Mouse (Mus musculus): ENCODE data around the gene Zfp664. TPM values are rescaled to one million over a fixed set of nuclear protein-coding genes. Genes with fewer than 3 reads are reported as not detected.
A peak's percentile ranks its signal among the peaks of the same experiment; 100 is the strongest.

The Zfp664 gene
- polyA plus RNA-seq, 1 experiment from 2014 or later = 118 TPM

GRCm38 (mm10) chr5:124844929-124845328 lies 17.6 kb upstream of the Zfp664 start:
- Histone ChIP-seq H3K27me3 (no peaks in the 10 kb centered on the region), H3K9ac (replicated peaks) (no peak overlapping the region), H3K4me3 (replicated peaks) (no peak overlapping the region), H3K36me3 (no peaks in the 10 kb centered on the region), H3K4me2 (no peak overlapping the region), H3K4me1 (replicated peaks) (peaks cover 13% of the 10 kb centered on the region), H3K9me3 (no peaks in the 10 kb centered on the region), H3K27ac (no peak overlapping the region)
- WGBS = 78% methylated on average over 4 of the region's 4 CpGs
- ATAC-seq (ENCODE audit: insufficient number of reproducible peaks, insufficient read depth, low FRiP score, low TSS enrichment, low read depth) = no peak

- H3K4me1 ChIP-seq (replicated peaks) = peaks cover 13% of the 10 kb centered on the region
- no peaks in the 10 kb centered on the region for H3K27me3 ChIP-seq
- 15% methylated on average over 1 of the region's 1 CpGs for WGBS
- no peak overlapping the region for H3K9ac ChIP-seq (replicated peaks)
- no peak overlapping the region for H3K4me2 ChIP-seq
- H3K9me3 ChIP-seq = no peaks in the 10 kb centered on the region
- H3K27ac ChIP-seq = no peak overlapping the region
- no peaks in the 10 kb centered on the region for H3K36me3 ChIP-seq
- no peak overlapping the region for H3K4me3 ChIP-seq (replicated peaks)
- ATAC-seq (ENCODE audit: insufficient number of reproducible peaks, insufficient read depth, low FRiP score, low TSS enrichment, low read depth) = no peak
These were observed 15.5 kb upstream of the Zfp664 start for GRCm38 (mm10) chr5:124847014-124847413.

DNA sequence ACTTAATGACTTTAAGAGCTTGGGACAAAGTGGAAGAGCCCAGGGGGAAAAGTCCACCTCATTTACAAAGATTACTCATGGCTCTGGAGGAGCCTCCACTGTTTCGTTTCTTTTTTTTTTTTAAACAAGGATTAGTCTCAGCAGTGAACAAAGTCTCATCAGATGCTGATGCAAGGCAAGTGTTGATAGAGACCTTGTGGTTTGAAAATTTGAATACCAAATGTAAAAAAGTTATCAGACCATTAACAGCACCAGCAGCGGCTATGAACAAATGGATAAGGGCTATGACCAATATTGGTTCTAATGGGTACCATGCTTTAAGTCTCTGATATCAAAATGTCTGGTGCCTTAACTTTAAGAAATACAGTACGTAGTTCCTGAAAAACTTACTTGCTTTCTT lies 13.5 kb upstream of the Zfp664 start:
- Histone ChIP-seq H3K36me3 (no peaks in the 10 kb centered on the region), H3K9ac (replicated peaks) (no peak overlapping the region)

DNA sequence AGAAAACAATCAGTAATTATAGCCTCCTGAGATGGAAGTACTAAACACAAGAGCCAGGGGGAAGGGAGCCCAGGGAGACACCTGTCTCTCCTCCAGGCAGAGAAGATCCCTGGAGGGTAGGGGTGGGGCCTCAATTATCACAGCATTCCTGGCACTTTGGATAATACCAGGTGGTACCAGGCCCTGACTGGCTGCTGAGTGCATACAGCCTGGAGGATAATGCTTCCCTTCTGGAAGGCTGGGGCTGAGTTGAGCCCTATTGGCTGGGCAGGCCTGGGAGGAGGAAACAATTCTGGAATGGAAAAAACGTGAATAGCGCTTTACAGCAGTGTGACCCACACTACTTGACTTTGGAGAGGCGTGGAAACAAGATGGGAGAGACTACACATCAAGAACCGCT lies 10.9 kb upstream of the Zfp664 start:
- no peaks in the 10 kb centered on the region for H3K36me3 ChIP-seq
- H3K4me2 ChIP-seq = no peak overlapping the region
- H3K27me3 ChIP-seq = no peaks in the 10 kb centered on the region
- H3K4me3 ChIP-seq (replicated peaks) = no peak overlapping the region
- H3K4me1 ChIP-seq (replicated peaks) = peaks cover 13% of the 10 kb centered on the region
- 43% methylated on average over 4 of the region's 4 CpGs for WGBS
- H3K9ac ChIP-seq (replicated peaks) = no peak overlapping the region
- H3K9me3 ChIP-seq = no peaks in the 10 kb centered on the region
- ATAC-seq (ENCODE audit: insufficient number of reproducible peaks, insufficient read depth, low FRiP score, low TSS enrichment, low read depth) = no peak
- H3K27ac ChIP-seq = no peak overlapping the region

More for the DNA sequence above, 13.5 kb upstream of the Zfp664 start:
- 81% methylated on average over 3 of the region's 3 CpGs for WGBS
- Histone ChIP-seq H3K27ac (no peak overlapping the region), H3K4me3 (replicated peaks) (no peak overlapping the region), H3K4me2 (no peak overlapping the region), H3K27me3 (no peaks in the 10 kb centered on the region), H3K4me1 (replicated peaks) (peaks cover 13% of the 10 kb centered on the region), H3K9me3 (no peaks in the 10 kb centered on the region)
- ATAC-seq (ENCODE audit: insufficient number of reproducible peaks, insufficient read depth, low FRiP score, low TSS enrichment, low read depth) = no peak

- no peaks in the 10 kb centered on the region for H3K9me3 ChIP-seq
- no peak overlapping the region for H3K4me2 ChIP-seq
- no peaks in the 10 kb centered on the region for H3K27me3 ChIP-seq
- no peak overlapping the region for H3K4me3 ChIP-seq (replicated peaks)
- no peak overlapping the region for H3K27ac ChIP-seq
- no peak for ATAC-seq (ENCODE audit: insufficient number of reproducible peaks, insufficient read depth, low FRiP score, low TSS enrichment, low read depth)
- 28% methylated on average over 2 of the region's 2 CpGs for WGBS
- no peaks in the 10 kb centered on the region for H3K36me3 ChIP-seq
- H3K9ac ChIP-seq (replicated peaks) = no peak overlapping the region
- H3K4me1 ChIP-seq (replicated peaks) = peaks cover 5% of the 10 kb centered on the region
These were observed 10.2 kb upstream of the Zfp664 start for GRCm38 (mm10) chr5:124852294-124852693.

DNA sequence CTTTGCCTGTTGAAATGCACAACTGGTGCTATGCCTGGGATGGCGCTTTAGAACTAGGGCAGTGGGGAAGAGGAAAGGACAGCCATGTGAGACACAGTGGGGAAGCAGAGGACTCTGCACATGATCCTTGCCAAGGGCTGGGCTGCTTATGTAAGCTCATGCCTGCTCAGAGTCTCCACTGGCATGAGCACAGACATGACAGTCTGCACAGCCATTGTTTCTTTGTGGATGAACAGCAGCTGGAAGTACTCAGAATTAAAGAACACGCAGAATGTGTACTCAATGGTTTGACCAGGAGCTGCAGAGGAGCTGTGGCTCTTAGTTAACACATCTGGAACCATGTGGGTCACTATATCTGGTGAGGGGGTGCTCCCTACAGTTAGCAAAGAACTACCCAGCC lies 9.4 kb upstream of the Zfp664 start:
- no peaks in the 10 kb centered on the region for H3K27me3 ChIP-seq
- H3K4me2 ChIP-seq = no peak overlapping the region
- H3K4me3 ChIP-seq (replicated peaks) = no peak overlapping the region
- H3K27ac ChIP-seq = 0 out of 2 replicates have a peak overlapping the region, but pooled peaks have one; percentile 29
- peaks cover 3% of the 10 kb centered on the region; the same call in 1 of the 2 replicates for H3K4me1 ChIP-seq (replicated peaks)
- no peak for ATAC-seq (ENCODE audit: insufficient number of reproducible peaks, insufficient read depth, low FRiP score, low TSS enrichment, low read depth)
- 73% methylated on average over 2 of the region's 2 CpGs for whole genome bisulfite sequencing
- H3K9ac ChIP-seq (replicated peaks) = no peak overlapping the region
- H3K9me3 ChIP-seq = no peaks in the 10 kb centered on the region
- no peaks in the 10 kb centered on the region for H3K36me3 ChIP-seq

- Histone ChIP-seq H3K9ac (replicated peaks) (no peak overlapping the region), H3K4me2 (no peak overlapping the region), H3K4me3 (replicated peaks) (no peak overlapping the region), H3K27ac (no peak overlapping the region), H3K4me1 (replicated peaks) (no peaks in the 10 kb centered on the region), H3K27me3 (peaks cover 8% of the 10 kb centered on the region), H3K36me3 (no peaks in the 10 kb centered on the region), H3K9me3 (no peaks in the 10 kb centered on the region)
- WGBS = 89% methylated on average over 4 of the region's 4 CpGs
- ATAC-seq (ENCODE audit: insufficient number of reproducible peaks, insufficient read depth, low FRiP score, low TSS enrichment, low read depth) = no peak
These were observed 8.3 kb upstream of the Zfp664 start for GRCm38 (mm10) chr5:124854202-124854601.

DNA sequence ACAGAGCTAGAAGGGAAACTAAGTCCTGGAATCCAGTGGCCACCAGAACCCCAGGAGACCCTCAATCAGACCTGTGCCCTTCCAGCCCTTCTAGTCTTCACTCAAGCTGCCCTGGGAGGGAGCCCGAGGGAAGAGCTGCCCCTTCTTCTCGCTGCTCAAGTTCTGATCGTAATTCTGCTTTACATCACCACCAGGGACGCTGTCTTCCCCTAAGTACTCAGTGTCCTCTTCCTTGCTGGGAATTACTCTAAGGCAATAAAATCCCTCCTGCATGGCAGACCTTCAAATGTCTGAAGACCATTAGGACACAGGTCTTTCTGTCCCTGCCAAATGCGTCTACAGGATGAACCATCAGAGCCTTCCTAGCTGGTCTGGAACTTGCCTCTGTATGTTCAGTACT lies 2.5 kb upstream of the Zfp664 start:
- Histone ChIP-seq H3K27ac (no peak overlapping the region), H3K36me3 (peaks cover 3% of the 10 kb centered on the region; the same call in 1 of the 2 replicates), H3K4me3 (replicated peaks) (no peak overlapping the region), H3K4me2 (no peak overlapping the region), H3K4me1 (replicated peaks) (peaks cover 18% of the 10 kb centered on the region), H3K9me3 (no peaks in the 10 kb centered on the region), H3K9ac (replicated peaks) (no peak overlapping the region), H3K27me3 (peaks cover 27% of the 10 kb centered on the region)
- ATAC-seq (ENCODE audit: insufficient number of reproducible peaks, insufficient read depth, low FRiP score, low TSS enrichment, low read depth) = no peak
- 5% methylated on average over 5 of the region's 5 CpGs for WGBS

- H3K27ac ChIP-seq = no peak overlapping the region
- peak overlapping the region; percentile 69 for H3K9ac ChIP-seq (replicated peaks)
- H3K27me3 ChIP-seq = peaks cover 27% of the 10 kb centered on the region
- no peaks in the 10 kb centered on the region for H3K9me3 ChIP-seq
- peaks cover 12% of the 10 kb centered on the region for H3K36me3 ChIP-seq
- H3K4me2 ChIP-seq = peak overlapping the region; percentile 99
- no peak for ATAC-seq (ENCODE audit: insufficient number of reproducible peaks, insufficient read depth, low FRiP score, low TSS enrichment, low read depth)
- H3K4me3 ChIP-seq (replicated peaks) = peak overlapping the region; percentile 99
- peaks cover 18% of the 10 kb centered on the region for H3K4me1 ChIP-seq (replicated peaks)
- 3% methylated on average over 32 of the region's 33 CpGs for WGBS
These were observed 1.0 kb upstream of the Zfp664 start for GRCm38 (mm10) chr5:124861463-124861862.

DNA sequence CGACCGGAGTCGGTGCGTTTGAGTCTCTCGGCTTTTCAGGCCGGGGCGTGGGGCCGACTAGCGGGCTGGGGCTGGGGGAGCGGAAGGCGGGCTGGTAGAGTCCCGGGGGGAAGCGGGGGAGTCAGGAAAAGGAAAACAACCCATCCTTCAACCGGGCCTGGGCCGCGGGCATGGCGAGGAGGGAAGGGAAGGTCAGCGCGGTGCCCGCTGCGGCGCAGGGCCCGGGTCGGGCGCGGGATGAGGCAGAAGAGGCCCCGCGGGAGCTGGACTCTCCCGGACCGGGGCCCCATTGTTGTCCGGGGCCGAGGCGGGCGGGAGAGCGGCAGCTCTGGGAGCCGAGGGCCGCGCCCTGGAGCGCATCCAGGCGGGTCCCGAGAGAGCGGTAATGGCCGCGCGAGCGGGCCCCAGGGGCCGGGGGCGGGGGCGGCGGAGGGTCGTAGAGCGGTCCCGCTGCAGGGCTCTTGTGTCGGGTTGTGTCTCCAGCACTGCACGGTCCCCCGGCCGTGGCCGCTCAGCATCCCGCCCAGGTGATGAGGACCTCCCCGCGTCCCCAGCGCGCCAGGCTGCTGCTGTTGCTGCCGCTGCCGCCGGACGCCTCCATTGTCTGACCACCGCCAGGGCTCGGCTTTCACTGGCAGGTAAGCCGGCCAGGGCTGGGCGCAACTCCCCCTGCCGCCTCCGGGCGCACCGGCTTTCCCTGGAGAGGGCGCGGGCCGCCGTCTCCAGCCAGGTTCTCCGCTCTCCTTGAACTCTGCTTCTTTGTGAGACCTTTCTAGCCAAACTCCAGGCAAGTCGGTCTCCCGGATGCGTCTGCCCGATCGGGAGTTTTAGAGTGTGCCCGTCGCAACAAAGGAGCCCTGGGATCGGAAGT lies 615 bp downstream of the Zfp664 start:
- peak; percentile 65 for ATAC-seq (ENCODE audit: insufficient number of reproducible peaks, insufficient read depth, low FRiP score, low TSS enrichment, low read depth)
- Histone ChIP-seq H3K27ac (peak overlapping the region; percentile 97), H3K9me3 (no peaks in the 10 kb centered on the region), H3K4me2 (peak overlapping the region; percentile 79), H3K9ac (replicated peaks) (peak overlapping the region; percentile 97), H3K36me3 (peaks cover 25% of the 10 kb centered on the region), H3K27me3 (peaks cover 27% of the 10 kb centered on the region), H3K4me1 (replicated peaks) (peaks cover 23% of the 10 kb centered on the region), H3K4me3 (replicated peaks) (peak overlapping the region; percentile 99)
- WGBS = under 1% methylated on average over 76 of the region's 88 CpGs

DNA sequence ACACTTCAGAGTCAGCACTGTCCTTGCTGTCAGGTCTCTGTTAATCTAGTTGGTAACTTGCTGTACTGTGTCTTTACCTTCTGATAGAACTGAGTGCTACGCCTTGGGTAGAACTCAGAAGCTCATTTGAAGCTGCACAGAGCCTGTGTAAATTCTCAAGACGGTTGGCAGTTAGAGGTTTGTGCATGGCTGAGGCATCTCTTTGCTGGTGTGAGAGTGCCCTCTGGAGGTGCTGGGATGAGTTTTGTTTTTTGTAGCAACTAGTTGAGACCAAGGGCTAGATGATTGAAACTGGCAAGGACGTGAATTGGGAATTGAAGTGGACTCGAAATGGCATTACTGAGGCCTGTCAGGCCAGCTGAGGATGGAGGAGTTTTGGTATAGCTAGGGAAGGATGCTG lies 6.5 kb downstream of the Zfp664 start:
- no peak for ATAC-seq (ENCODE audit: insufficient number of reproducible peaks, insufficient read depth, low FRiP score, low TSS enrichment, low read depth)
- no peak overlapping the region for H3K4me2 ChIP-seq
- no peaks in the 10 kb centered on the region for H3K27me3 ChIP-seq
- peaks cover 57% of the 10 kb centered on the region for H3K36me3 ChIP-seq
- H3K4me3 ChIP-seq (replicated peaks) = no peak overlapping the region
- no peak overlapping the region for H3K9ac ChIP-seq (replicated peaks)
- 51% methylated on average over 4 of the region's 4 CpGs for WGBS
- H3K4me1 ChIP-seq (replicated peaks) = peaks cover 14% of the 10 kb centered on the region
- H3K27ac ChIP-seq = no peak overlapping the region
- H3K9me3 ChIP-seq = no peaks in the 10 kb centered on the region

DNA sequence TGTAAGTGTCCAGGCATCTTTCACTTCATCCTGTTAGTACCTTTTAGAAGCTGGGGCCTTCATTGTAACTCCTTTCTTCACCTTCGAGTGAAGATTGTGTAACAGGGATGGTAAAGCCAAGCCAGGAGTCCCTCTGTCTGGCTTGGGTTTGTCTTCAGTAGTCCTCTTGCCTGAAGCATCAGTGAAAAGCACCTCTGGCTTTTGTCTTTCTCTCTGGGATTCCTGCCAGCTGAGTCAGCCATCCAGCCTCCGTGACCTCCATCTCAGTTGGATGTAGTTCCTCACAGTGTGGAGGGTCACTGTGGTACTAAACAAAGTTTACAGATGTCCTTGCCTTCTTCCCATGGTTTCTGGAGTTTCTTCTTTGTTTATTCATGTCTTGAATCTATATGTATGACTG lies 9.5 kb downstream of the Zfp664 start:
- 85% methylated on average over 2 of the region's 2 CpGs for WGBS
- Histone ChIP-seq H3K4me3 (replicated peaks) (no peak overlapping the region), H3K27me3 (no peaks in the 10 kb centered on the region), H3K27ac (no peak overlapping the region), H3K9ac (replicated peaks) (no peak overlapping the region), H3K4me1 (replicated peaks) (peaks cover 10% of the 10 kb centered on the region; the same call in 1 of the 2 replicates), H3K4me2 (no peak overlapping the region), H3K9me3 (no peaks in the 10 kb centered on the region), H3K36me3 (peaks cover 69% of the 10 kb centered on the region)
- ATAC-seq (ENCODE audit: insufficient number of reproducible peaks, insufficient read depth, low FRiP score, low TSS enrichment, low read depth) = no peak
